Mouse (Mus musculus) left cerebral cortex, adult 9 months (tissue): ENCODE results near the gene Prss35.

Source experiments
- DNase-seq, 2 experiments: peaks; one replicate each; pipeline ENCODE4 v3.0.0; 2022; ENCODE audit warnings: low spot score in 2 of 2

The Prss35 gene

GRCm38 (mm10) chr9:86734357-86734756 is 9.1 kb upstream of the Prss35 start:
- no peak for DNase-seq

DNA sequence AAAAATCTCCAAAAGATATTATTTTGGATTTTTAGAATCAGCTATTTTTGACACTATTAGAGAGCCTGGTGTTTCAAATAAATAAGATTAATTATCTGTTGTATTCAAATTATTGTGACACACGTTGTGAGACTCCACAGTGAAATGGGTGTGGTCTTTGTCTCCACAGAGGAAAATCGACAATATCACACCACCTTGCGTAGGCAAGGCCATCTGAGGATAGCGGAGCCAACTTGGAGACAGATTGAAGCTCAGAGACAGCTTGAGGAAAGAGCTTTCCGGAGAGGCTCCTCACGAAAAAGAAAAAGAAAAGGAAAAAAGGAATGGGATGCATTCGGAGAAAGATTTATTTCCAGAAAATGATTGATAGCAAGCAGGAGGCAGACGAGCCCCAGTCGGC is 8.7 kb upstream of the Prss35 start:
- DNase-seq: no peak

- DNase-seq: no peak
Measured at GRCm38 (mm10) chr9:86736991-86737390, 6.5 kb upstream of the Prss35 start.

DNA sequence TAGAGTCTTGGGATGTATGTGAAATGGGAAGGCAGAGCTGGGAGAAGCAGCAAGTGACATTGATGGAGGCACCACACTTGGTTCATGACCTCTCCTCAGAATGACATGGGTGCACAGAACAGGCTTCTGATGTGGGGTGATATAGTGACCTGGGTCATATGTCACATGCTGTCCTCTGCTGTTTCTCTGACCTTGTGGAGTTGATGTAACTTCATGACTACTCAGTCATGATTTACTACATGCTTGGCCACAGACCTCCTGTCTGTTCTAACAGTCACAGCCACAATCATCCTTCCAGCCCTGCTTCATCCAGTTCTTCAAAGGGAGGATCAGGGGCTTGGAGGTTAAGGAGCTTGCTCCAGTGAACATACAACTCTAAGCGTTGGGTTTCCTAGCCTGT is 5.4 kb upstream of the Prss35 start:
- DNase-seq: no peak

GRCm38 (mm10) chr9:86738801-86739200 is 4.6 kb upstream of the Prss35 start:
- no peak for DNase-seq

DNA sequence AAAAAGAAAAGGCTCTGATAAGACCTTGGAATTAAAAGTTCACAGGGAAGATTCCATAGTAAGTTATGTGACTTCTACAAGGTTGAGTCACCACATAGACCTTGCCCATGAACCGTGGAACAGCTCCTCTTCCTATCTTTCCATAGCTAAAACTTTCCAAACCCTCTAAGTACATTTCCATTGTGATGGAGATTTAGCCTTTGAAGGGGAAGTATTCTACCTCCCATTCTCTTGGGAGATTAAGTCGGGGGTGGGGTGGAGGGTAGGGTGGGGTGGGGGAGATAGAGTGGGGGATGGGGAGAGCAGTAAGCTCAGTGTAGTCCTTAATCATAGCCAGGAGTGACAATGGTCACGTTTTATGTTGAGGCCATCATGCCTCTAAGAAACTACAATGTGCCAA is 3.5 kb upstream of the Prss35 start:
- DNase-seq: no peak

GRCm38 (mm10) chr9:86744041-86744440 is 592 bp downstream of the Prss35 start:
- DNase-seq: no peak

DNA sequence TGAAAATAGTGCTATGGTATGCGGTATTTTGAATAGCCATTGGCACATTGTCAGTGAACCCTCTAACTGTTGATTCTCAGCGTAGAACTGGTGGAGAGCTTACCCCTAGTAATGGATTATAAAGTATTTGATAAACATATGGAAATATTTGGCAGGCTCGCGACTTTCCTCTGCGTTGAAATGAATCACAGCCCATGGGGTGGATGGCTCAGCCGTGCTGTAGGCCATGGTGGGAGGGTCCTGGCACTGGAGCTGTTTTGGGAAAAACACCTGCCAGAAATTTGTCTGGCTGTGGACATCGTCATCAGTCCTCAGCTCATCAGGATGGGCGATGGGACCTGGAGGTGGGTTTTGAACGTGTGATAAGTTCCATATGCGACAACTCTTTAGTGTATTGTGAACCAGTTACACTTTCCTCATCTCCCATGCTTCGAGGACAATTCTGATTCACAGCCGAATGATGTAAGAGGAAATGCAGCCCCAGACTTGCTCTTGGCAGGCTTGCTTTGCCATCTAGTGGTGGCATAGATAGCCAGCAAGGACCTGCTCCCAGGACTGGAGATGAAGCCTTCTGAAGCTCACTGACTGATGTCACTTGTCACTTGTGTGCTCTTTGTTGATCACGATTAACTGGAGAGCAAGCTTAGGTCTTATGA is 2.6 kb downstream of the Prss35 start:
- DNase-seq: peak; percentile 54 to 88

DNA sequence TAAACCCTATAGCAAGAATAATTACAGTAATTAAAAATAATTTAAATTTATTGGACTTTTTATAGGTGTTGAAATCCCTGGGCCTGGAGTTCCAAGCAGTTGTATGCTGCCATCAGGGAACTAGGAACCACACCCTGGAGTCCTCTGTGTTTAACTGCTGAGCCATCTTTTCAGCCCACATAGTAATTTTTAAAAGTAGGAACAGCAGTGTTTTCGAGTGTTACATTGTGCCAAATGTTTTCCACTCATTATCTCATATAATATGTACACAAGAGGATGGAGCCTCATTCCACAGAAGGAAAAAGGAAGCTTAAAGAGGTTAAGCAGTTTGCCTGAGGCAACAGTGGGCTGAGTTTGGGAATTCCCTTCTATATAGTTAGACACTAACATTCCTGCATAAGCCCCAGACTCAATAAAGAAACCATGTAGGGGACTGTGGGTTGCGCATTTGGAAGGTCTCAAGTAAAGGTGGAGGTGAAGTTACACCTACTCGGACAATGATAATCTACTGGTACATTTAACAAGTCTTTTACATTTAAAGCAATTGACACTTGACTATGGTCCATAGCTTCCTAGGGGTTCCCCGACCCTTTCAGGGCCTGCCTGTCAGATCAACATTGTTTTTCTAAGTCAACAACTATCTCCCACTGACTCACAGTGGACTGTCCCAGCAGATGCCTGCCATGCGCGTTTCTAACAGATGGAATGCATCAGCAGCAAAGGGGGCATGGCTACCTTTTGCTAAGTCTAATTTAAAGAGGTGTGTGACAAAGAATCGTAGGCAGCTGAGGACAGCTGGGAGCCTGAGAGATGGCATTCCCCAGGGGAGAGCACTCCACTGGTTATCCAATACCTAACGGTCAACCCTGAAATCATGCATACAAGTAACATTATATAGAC is 19.3 kb downstream of the Prss35 start:
- no peak for DNase-seq

DNA sequence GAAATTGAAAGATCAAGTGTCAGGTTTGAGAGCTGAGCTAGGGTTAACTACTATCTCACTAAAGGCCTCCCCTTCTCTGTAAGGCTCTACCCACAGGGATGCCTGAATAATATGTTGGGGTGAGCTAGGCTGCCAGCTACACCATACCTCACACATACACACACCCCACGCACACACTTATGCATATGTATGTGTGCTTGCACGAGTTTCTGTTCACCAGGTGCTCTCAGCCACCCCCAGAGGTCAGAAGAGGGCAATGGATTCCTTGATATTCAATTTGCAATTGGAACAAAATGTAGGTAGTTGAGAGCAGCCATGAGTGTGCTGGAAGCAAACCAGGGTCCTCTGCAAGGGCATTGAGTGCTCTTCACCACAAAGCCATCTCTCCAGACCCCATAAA is 20.6 kb downstream of the Prss35 start:
- no peak for DNase-seq

- DNase-seq: no peak
Measured at GRCm38 (mm10) chr9:86766991-86767390, 23.5 kb downstream of the Prss35 start.

GRCm38 (mm10) chr9:86772897-86773296 is 29.4 kb downstream of the Prss35 start:
- no peak for DNase-seq

DNA sequence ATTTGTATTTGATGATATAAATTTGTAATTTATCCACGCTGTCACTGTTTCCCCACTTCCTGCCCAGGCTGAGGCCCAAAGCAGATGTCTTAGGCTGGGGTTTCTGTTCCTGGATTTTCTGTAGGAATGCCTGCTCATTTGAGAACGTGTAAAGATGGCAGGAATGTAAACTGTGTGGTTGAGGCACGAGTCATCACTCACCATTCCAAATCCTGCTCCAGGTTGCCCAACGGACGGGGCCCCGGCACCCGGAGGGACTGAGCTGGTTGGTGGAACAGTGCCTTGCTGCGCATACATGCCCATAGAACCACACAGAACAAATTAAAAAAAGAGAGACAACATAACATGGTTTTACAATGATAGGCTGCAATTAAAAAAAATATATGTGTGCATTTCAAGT is 30.5 kb downstream of the Prss35 start:
- no peak for DNase-seq

DNA sequence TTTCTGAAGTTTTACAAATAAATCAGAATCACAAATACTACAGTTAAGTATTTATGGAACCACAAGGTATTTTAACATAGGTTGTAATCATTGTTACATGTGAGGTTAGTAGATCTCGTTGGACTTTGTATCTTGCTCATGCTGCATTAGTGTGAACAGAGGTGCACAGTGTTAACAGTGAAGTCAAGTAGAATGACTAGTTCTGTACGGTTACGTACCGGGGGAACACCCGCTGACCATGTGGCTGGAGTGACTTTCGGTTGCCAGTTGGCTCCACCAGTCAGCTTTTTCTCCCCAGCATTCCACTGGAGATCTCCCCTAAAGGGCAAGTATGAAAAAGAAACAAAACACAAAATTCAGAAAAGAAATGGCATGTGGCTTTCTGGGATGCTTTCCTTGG is 31.9 kb downstream of the Prss35 start:
- DNase-seq: no peak

- no peak for DNase-seq
Measured at GRCm38 (mm10) chr9:86777309-86777708, 33.9 kb downstream of the Prss35 start.

GRCm38 (mm10) chr9:86778212-86778611 is 34.8 kb downstream of the Prss35 start:
- peak in 1 of 2 experiments; percentile 38 for DNase-seq

- no peak for DNase-seq
Measured at GRCm38 (mm10) chr9:86781426-86781825, 38.0 kb downstream of the Prss35 start.

DNA sequence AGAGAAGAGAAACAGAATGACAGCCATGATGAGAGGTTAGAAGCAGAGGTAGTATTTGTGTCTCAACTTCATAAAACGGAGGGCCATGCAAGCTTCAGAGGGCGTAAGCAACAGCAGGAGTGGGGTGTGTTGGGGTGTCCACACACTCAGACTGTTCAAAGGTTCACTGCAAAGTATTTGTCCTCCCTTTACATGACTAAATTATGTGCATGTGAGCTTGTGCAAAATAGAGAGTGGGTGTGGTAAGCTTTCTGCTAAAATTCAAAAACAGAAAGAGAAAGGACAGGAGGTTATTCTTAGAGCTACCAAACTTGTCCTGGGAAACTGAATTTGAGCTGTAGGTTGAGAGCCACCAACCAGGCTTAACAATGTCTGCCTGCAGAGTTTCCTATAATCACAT is 39.4 kb downstream of the Prss35 start:
- DNase-seq: no peak

DNA sequence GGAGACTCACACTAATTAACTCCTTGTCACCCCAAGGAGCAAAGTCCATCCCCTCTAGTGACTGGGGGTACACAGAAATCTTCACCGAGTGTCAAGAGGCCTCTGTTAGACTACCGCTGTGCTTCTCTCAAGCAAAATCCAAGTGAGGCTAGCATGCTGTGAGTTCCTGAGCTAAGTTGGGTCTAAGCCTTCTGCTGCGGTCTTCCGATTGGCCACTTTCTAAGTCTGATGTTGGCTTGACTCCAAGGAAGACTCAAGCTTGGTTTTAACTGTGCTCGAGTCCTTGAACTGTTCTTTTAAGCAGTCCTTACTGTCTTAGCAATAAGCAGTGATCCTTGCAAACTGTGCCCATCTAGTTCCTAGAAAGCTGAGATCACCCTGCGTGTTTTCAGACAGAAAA is 45.7 kb downstream of the Prss35 start:
- no peak for DNase-seq

DNA sequence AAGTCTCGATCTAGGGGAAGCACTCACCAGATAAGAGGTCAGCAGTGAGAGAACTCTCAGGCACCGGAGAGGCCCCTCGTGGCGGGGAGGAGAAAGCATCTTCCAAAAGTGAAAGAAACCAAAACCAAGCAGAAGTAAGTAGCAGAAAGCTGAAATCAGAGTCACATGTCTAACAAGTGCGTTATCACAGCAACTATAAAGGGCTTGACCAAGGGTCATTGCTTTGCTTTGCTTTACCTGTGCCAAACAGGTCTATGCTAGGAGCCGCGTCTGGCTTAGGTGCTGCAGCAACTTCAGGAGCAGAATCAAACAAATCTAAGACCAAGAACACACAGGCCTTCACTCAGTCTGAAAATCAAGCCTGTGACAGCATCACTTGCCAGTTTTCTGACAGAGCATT is 48.5 kb downstream of the Prss35 start:
- no peak for DNase-seq

- no peak for DNase-seq
Measured at GRCm38 (mm10) chr9:86795236-86795635, 51.8 kb downstream of the Prss35 start.

DNA sequence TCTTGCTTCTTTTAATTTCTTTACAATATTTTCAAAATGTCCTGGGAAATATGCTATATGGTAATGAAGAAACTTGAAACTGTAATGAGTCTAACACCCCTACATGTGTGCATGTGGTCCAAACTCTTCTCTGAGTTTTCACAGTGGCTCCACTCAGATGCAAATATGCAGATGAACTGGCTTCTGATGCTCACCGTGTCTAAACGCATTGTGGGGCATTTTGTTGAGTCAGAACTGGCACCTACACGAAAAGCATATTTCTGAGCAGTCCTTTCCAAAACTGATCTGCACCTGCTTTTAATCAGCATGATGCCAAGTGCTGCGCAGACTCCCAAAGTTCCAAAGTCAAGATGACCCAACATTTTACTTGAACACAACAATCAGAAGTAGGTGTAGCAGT is 54.1 kb downstream of the Prss35 start:
- DNase-seq: no peak

DNA sequence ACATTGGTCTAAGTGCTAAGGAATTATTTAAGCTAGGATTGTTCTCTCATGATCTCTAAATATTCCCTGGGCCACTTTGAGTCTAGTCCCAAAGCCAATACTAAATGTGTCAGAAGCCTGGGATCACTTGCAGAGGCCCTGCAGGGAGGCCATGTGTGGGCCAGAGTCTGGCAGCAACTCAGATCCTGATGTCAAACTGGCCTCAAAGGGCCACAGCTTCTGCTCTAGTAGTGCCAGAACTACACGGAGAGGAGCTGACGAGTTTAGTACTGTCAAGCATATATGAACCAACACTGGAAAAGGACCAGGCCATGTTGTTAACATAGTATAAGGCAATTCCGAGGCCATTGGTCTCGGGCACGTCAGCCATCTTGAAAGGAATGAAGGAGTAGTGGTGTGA is 54.7 kb downstream of the Prss35 start:
- DNase-seq: no peak
